ENCODE assay signal across 28 mouse cellular contexts in genomic region chr10:110993249-110993648, GRCm38 (mm10). TPM values are rescaled to one million over a fixed set of nuclear protein-coding genes. Genes with fewer than 3 reads are reported as not detected.
DNase-seq lines count a peak whose midpoint lies in the region; ATAC-seq and TF ChIP-seq lines count a peak whose summit lies in the region.
"Had no signal": no experiment of that assay in that cellular context is flagged by ENCODE, and none has a peak within 500 bp of the region (broad histone marks: within the 10 kb centered on the region; RNA-seq: fewer than 3 reads in every experiment).

No protein-coding gene starts in this region.

- no peak for TF ChIP-seq CTCF in cerebellum, adult 2 months (IDR thresholded peaks at IDR 0.05; ENCODE audit: borderline replicate concordance, insufficient read depth, low read depth, low read length)
- no peak for TF ChIP-seq CTCF in G1E (IDR thresholded peaks at IDR 0.05; ENCODE audit: low read depth, low read length)

- H3K27ac ChIP-seq in cerebellum, adult 2 months (ENCODE audit: insufficient read depth, low read length): 0 out of 2 replicates have a peak overlapping the region, but pooled peaks have one; percentile 50
- H3K27ac ChIP-seq in hindbrain, embryonic 13.5 days: 0 out of 2 replicates have a peak overlapping the region, but pooled peaks have one; percentile 25
- no peak overlapping the region for H3K27ac ChIP-seq in hindbrain, embryonic 11.5 days (ENCODE audit: low read depth, low read length)
- H3K27ac ChIP-seq: forebrain, embryonic 13.5 days; heart, adult 2 months; hindbrain, embryonic 12.5 days; kidney, embryonic 15.5 days; limb, embryonic 13.5 days; neural tube, embryonic 12.5 days had no signal

- no peaks in the 10 kb centered on the region for H3K9me3 ChIP-seq in hindbrain, embryonic 13.5 days
- no peaks in the 10 kb centered on the region for H3K9me3 ChIP-seq in hindbrain, embryonic 11.5 days (ENCODE audit: control insufficient read depth, low read length)
- H3K9me3 ChIP-seq in G1E (replicated peaks): no peaks in the 10 kb centered on the region
- H3K9me3 ChIP-seq: forebrain, embryonic 13.5 days; hindbrain, embryonic 12.5 days; kidney, embryonic 15.5 days; limb, embryonic 13.5 days; liver, embryonic 13.5 days; neural tube, embryonic 12.5 days had no signal

- no peaks in the 10 kb centered on the region for H3K27me3 ChIP-seq in cerebellum, adult 2 months (ENCODE audit: control insufficient read depth, insufficient read depth, low read length)
- H3K27me3 ChIP-seq in hindbrain, embryonic 13.5 days: no peaks in the 10 kb centered on the region
- no peaks in the 10 kb centered on the region for H3K27me3 ChIP-seq in hindbrain, embryonic 11.5 days (ENCODE audit: control insufficient read depth, insufficient read depth, low read length)
- H3K27me3 ChIP-seq in G1E (ENCODE audit: insufficient read depth, low read length): no peaks in the 10 kb centered on the region
- H3K27me3 ChIP-seq: CH12.LX; forebrain, embryonic 13.5 days; hindbrain, embryonic 12.5 days; kidney, embryonic 15.5 days; limb, embryonic 13.5 days; liver, embryonic 13.5 days; neural tube, embryonic 12.5 days; Patski had no signal

- no peak overlapping the region for H3K4me3 ChIP-seq in cerebellum, adult 2 months (replicated peaks; ENCODE audit: insufficient read depth, low read depth, low read length)
- no peak overlapping the region for H3K4me3 ChIP-seq in hindbrain, embryonic 13.5 days
- no peak overlapping the region for H3K4me3 ChIP-seq in hindbrain, embryonic 11.5 days (ENCODE audit: low read depth, low read length)
- H3K4me3 ChIP-seq in G1E (ENCODE audit: low read depth, low read length): peak overlapping the region; percentile 50; the same call in 1 of the 2 replicates
- H3K4me3 ChIP-seq: forebrain, embryonic 13.5 days; heart, adult 2 months; hindbrain, embryonic 12.5 days; kidney, embryonic 15.5 days; limb, embryonic 13.5 days; liver, embryonic 13.5 days; neural tube, embryonic 12.5 days had no signal

- 14% methylated on average over 5 of the region's 5 CpGs for WGBS in cerebellum, adult 2 months
- 65% methylated on average over 5 of the region's 5 CpGs for WGBS in hindbrain, embryonic 13.5 days
- WGBS in hindbrain, embryonic 11.5 days: 65% methylated on average over 5 of the region's 5 CpGs

- peaks cover 31% of the 10 kb centered on the region for H3K4me1 ChIP-seq in cerebellum, adult 2 months (ENCODE audit: control insufficient read depth, insufficient read depth, low read length)
- H3K4me1 ChIP-seq in hindbrain, embryonic 13.5 days (replicated peaks): peaks cover 26% of the 10 kb centered on the region
- no peaks in the 10 kb centered on the region for H3K4me1 ChIP-seq in hindbrain, embryonic 11.5 days (replicated peaks; ENCODE audit: control insufficient read depth, insufficient read depth, low read length)
- peaks cover 90% of the 10 kb centered on the region for H3K4me1 ChIP-seq in G1E (ENCODE audit: insufficient read depth, low read depth, low read length)

- no peak overlapping the region for H3K4me2 ChIP-seq in hindbrain, embryonic 13.5 days
- no peak overlapping the region for H3K4me2 ChIP-seq in hindbrain, embryonic 11.5 days (replicated peaks; ENCODE audit: low read depth, low read length)
- H3K4me2 ChIP-seq: forebrain, embryonic 13.5 days; hindbrain, embryonic 12.5 days; kidney, embryonic 15.5 days; limb, embryonic 13.5 days; liver, embryonic 13.5 days; lung, embryonic 14.5 days; neural tube, embryonic 12.5 days had no signal

- no peak for DNase-seq in cerebellum, adult 2 months
- DNase-seq in cerebellum, adult 9-11 months: no peak
- no peak for DNase-seq in hindbrain, embryonic 11.5 days (ENCODE audit: low spot score)
- DNase-seq in kidney, adult 9 months: peak; percentile 24
- no peak for DNase-seq in kidney, postnatal 10 days
- DNase-seq in G1E (ENCODE audit: low spot score): no peak
- no peak for DNase-seq in adrenal gland, postnatal 25 days
- DNase-seq: adrenal gland, postnatal 10 days; cerebellum, adult 18-20 months; cerebellum, postnatal 36 days; gastrocnemius, postnatal 36 days; heart, adult 2 months; kidney, postnatal 4 days; liver, embryonic 13.5 days; lung, embryonic 14.5 days; lung, postnatal 14 days; retina, postnatal 1 day; right cerebral cortex, postnatal 14 days had no signal

- no peak for ATAC-seq in hindbrain, embryonic 13.5 days (ENCODE audit: low FRiP score)
- ATAC-seq in hindbrain, embryonic 11.5 days (ENCODE audit: low FRiP score): no peak
- no peak for ATAC-seq in G1E (ENCODE audit: extremely low read depth, insufficient number of reproducible peaks, low FRiP score, poor library complexity, severe bottlenecking)
- ATAC-seq: forebrain, embryonic 13.5 days; inflammation-experienced regulatory T-cells, adult 6 months; midbrain, embryonic 16.5 days; Patski had no signal

- no peak for TF ChIP-seq POLR2A in cerebellum, adult 2 months (IDR thresholded peaks at IDR 0.05; ENCODE audit: borderline replicate concordance, insufficient read depth, low read length)

- H3K36me3 ChIP-seq in hindbrain, embryonic 13.5 days: no peaks in the 10 kb centered on the region
- no peaks in the 10 kb centered on the region for H3K36me3 ChIP-seq in hindbrain, embryonic 11.5 days (ENCODE audit: control insufficient read depth, insufficient read depth, low read length)
- peaks cover 34% of the 10 kb centered on the region for H3K36me3 ChIP-seq in G1E (replicated peaks)
- H3K36me3 ChIP-seq: hindbrain, embryonic 12.5 days; kidney, embryonic 15.5 days; limb, embryonic 13.5 days; liver, embryonic 13.5 days; neural tube, embryonic 12.5 days had no signal

- no peak overlapping the region for H3K9ac ChIP-seq in hindbrain, embryonic 13.5 days
- no peak overlapping the region for H3K9ac ChIP-seq in hindbrain, embryonic 11.5 days (ENCODE audit: low read depth, low read length)
- H3K9ac ChIP-seq: forebrain, embryonic 13.5 days; hindbrain, embryonic 12.5 days; kidney, embryonic 15.5 days; limb, embryonic 13.5 days; liver, embryonic 13.5 days; lung, embryonic 14.5 days; neural tube, embryonic 12.5 days had no signal

RNA-seq across cellular contexts. Expression of gene Zdhhc17, which starts 16.7 kb away (rescaled TPM):
- 112 and 131 TPM in 2 replicates for polyA plus RNA-seq in cerebellum, adult 2 months (2012; rRNA removed)
- 55.5 and 58.3 TPM in 2 replicates for polyA plus RNA-seq in hindbrain, embryonic 13.5 days (2015; fragmentation: Nextera tagmentation; extraction: Ambion mirVana)
- 33.3 and 39.0 TPM in 2 replicates for polyA plus RNA-seq in hindbrain, embryonic 11.5 days (2014; fragmentation: Nextera tagmentation; extraction: Ambion mirVana)
- total RNA-seq in G1E (2014; fragmentation: Nextera tagmentation) (102 and 103 TPM in 2 replicates), G1E (2017) (62.8 and 70.0 TPM in 2 replicates)
- polyA plus RNA-seq in G1E (2012): 1.5 and 1.6 TPM in 2 replicates
- 33.6 and 45.1 TPM in 2 replicates for total RNA-seq in adrenal gland, postnatal 25 days (2021)

Comparison
In these comparisons a context has a peak if more than half of its experiments do, and no peak if none do; other contexts are left out.
1. RNA of gene Zdhhc17, which starts 16.7 kb away (polyA plus RNA-seq): 112 to 131 TPM in cerebellum, adult 2 months, 55.5 to 58.3 TPM in hindbrain, embryonic 13.5 days and 33.3 to 39.0 TPM in hindbrain, embryonic 11.5 days; 1.5 to 1.6 TPM in G1E; every median in the first group is over 10 times any median in the second.